Mouse (Mus musculus) testis, adult 2 months (tissue): Measurements from ENCODE around the gene Cdk10. TPM values are rescaled to one million over a fixed set of nuclear protein-coding genes. Genes with fewer than 3 reads are reported as not detected.
A peak's percentile ranks its signal among the peaks of the same experiment; 100 is the strongest.
"Not testable (repeated sequence)": the region's sequence is repeated elsewhere in the genome, so short reads cannot be mapped to it uniquely, and the experiment has no call there.

Source experiments
- H3K27ac ChIP-seq: fragments of 200-500 bp; 2 replicates; pipeline ENCODE4 v1.5.1; 2012; ENCODE audit warnings: low read depth, low read length; ENCODE audit not compliant: control insufficient read depth, insufficient read depth
- H3K27me3 ChIP-seq: fragments of 200-500 bp; 2 replicates; pipeline ENCODE4 v1.6.1; 2012; ENCODE audit warnings: mild to moderate bottlenecking, low read length, moderate library complexity; ENCODE audit not compliant: control insufficient read depth, insufficient read depth
- H3K36me3 ChIP-seq: fragments of 200-500 bp; 2 replicates; pipeline ENCODE4 v1.6.1; 2012; ENCODE audit warnings: mild to moderate bottlenecking, low read length; ENCODE audit not compliant: control insufficient read depth, insufficient read depth
- H3K4me1 ChIP-seq: fragments of 200-500 bp; 2 replicates; pipeline ENCODE4 v1.6.1; 2012; ENCODE audit warnings: low read length; ENCODE audit not compliant: control insufficient read depth, insufficient read depth
- H3K4me3 ChIP-seq: fragments of 200-500 bp; 2 replicates; pipeline ENCODE4 v1.5.1; 2012; ENCODE audit warnings: low read depth, mild to moderate bottlenecking, low read length, moderate library complexity, mixed read lengths; ENCODE audit not compliant: control insufficient read depth
- CTCF ChIP-seq: fragments of 200-500 bp; IDR thresholded peaks from 2 replicates; pipeline ENCODE4 v1.5.1; 2012; ENCODE audit warnings: low read depth, mild to moderate bottlenecking, inconsistent platforms, low read length, moderate library complexity; ENCODE audit not compliant: control insufficient read depth, insufficient read depth, insufficient replicate concordance
- POLR2A ChIP-seq: fragments of 200-500 bp; IDR thresholded peaks from 2 replicates; pipeline ENCODE4 v1.6.1; 2012; ENCODE audit warnings: low read depth, mild to moderate bottlenecking, inconsistent platforms, low read length, moderate library complexity; ENCODE audit not compliant: control insufficient read depth
- polyA plus RNA-seq: library from polyadenylated mRNA; depleted of rRNA; stranded (reverse); fragments of >200 nt; gene quantifications from 2 replicates; pipeline ENCODE4 v1.2.3, GENCODE M21; 2012

Gene Cdk10
- polyA plus RNA-seq, 1 experiment = 62.0 TPM

DNA sequence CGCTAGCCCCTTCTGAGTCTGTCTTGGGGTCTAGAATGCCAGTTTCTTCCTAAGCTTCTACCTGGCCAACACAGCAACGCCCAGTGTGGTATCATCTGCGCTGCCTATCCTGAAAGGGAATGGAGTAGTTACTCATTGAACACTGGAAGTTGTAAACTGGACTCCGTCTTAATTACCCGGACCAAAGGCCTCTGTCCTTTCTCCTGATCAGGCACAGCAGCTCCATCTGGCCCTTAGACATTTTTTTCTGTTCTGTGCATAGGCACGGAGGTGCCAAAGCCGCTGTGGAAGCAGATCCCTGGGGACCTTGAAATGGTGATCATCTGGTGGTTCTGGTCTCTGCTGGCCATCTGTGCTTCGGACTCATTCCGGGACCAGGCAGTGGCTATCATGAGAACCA lies 30.9 kb upstream of the Cdk10 start:
- no peaks in the 10 kb centered on the region for H3K4me1 ChIP-seq
- H3K27me3 ChIP-seq = no peaks in the 10 kb centered on the region
- H3K4me3 ChIP-seq = no peak overlapping the region
- H3K27ac ChIP-seq = no peak overlapping the region
- no peaks in the 10 kb centered on the region for H3K36me3 ChIP-seq
- TF ChIP-seq CTCF (no peak), POLR2A (no peak)

- not testable (repeated sequence) for H3K4me1 ChIP-seq, H3K4me3 ChIP-seq, H3K27ac ChIP-seq, H3K27me3 ChIP-seq, H3K36me3 ChIP-seq
These were observed 27.6 kb upstream of the Cdk10 start for GRCm38 (mm10) chr8:123197016-123197415.

DNA sequence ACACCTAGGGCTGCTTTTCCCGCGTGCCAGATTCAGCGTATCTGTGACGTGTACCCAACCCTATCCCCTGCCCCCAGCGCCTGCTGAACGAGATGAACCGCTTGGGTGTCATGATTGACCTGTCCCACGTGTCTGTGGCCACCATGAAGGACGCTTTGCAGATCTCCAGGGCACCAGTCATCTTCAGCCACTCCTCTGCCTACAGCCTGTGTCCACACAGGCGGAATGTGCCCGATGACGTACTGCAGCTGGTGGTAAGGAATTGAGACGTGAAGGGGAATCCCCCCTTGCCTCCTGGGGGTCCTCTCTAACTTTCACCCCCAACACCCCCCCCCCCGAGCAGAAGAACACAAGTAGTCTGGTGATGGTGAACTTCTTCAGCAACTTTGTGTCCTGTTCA lies 24.8 kb upstream of the Cdk10 start:
- Histone ChIP-seq H3K4me1 (no peaks in the 10 kb centered on the region), H3K27me3 (no peaks in the 10 kb centered on the region), H3K4me3 (no peak overlapping the region), H3K27ac (no peak overlapping the region), H3K36me3 (no peaks in the 10 kb centered on the region)
- TF ChIP-seq POLR2A (no peak), CTCF (no peak)

DNA sequence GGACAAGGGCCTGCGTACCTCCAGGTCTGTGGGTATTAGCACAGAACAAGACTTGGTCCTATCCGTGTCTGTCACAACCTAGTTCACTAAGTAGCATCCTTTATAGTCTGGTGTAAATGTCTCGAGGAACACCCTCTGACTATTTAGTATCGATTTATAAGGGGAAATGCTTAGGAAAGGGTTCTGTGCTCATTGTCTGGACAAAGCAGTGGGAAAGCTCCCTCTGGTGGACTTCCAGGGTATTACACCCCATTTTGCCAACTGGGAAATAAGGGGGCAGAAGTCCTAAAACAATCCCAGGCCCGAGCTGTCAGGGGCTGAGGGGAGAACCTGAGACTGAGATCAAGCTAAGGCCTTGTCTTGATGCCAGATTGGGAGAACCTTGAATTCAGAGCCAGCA lies 22.4 kb upstream of the Cdk10 start:
- H3K4me3 ChIP-seq = no peak overlapping the region
- H3K27me3 ChIP-seq = no peaks in the 10 kb centered on the region
- TF ChIP-seq POLR2A (no peak), CTCF (peak; percentile 58; the same call in 1 of the 2 replicates)
- H3K4me1 ChIP-seq = no peaks in the 10 kb centered on the region
- no peak overlapping the region for H3K27ac ChIP-seq
- 0 out of 2 replicates have a peak, but pooled peaks cover 2% of the 10 kb centered on the region for H3K36me3 ChIP-seq

- H3K27ac ChIP-seq = no peak overlapping the region
- H3K36me3 ChIP-seq = 0 out of 2 replicates have a peak, but pooled peaks cover 2% of the 10 kb centered on the region
- no peaks in the 10 kb centered on the region for H3K4me1 ChIP-seq
- H3K4me3 ChIP-seq = no peak overlapping the region
- TF ChIP-seq POLR2A (no peak), CTCF (no peak)
- no peaks in the 10 kb centered on the region for H3K27me3 ChIP-seq
These were observed 21.1 kb upstream of the Cdk10 start for GRCm38 (mm10) chr8:123203571-123203970.

DNA sequence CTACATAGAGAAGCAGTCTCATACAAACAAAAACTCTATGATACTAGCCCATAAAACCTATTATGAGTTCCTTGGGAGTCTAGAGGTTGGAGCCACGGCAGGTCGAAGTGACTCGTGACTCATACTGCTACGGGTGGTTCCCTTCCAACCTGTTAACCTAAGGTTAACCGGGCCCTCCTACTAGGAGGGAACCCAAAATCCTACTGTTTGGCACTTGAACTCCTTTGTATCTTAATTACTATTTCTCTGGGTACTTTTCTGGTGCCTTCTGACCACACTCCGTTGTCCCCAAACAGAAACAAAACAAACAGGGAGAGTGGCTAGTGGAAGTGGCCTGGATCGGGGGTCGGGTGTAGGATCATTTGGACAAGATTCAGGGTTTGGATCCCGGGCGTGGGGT lies 12.8 kb upstream of the Cdk10 start:
- H3K27me3 ChIP-seq = no peaks in the 10 kb centered on the region
- TF ChIP-seq CTCF = no peak
- no peak for TF ChIP-seq POLR2A
- peaks cover 3% of the 10 kb centered on the region for H3K4me1 ChIP-seq
- peak overlapping the region; percentile 69 for H3K27ac ChIP-seq
- H3K4me3 ChIP-seq = peak overlapping the region; percentile 91
- peaks cover 6% of the 10 kb centered on the region for H3K36me3 ChIP-seq

DNA sequence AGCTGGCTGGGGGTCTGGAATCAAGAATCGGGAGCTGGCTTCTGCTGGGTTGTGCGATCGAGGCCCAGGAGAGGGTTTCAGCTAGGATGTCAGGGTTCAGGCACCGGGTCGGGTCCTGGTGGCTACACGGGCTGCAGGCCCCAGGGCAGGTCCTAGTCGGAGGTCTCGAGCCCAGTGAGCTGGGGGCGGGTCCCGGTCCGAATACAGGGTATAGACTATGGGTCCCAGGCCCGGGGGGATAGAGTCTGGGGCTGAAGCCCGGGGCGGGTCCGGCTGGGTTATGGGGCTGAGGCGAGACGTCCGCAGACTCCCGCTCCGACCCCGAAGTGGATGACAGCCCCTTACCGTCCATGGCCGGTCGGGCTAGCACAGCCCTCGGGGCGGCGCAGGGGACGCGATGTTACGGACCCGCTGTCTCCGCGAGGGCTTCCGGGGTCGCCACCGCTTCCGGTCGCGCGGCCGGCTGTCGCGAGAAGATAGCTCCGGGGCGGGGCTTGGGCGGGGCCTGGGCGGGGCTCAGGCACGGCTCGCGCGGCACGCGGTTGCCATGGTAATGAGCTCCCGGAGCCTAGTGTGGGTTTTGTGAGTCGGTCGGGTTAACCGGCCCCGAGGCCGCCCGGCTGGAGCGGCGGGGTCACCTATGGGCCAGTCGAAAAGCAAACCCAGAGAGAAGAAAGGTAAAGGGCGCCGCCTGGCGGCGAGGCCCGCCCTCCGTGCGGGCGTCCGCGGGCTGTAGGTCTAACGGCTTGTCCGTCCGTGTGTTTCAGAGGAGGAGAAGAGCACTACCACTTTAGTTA lies 12.1 kb upstream of the Cdk10 start, which contains the start of the genes Chmp1a and Spata33:
Chmp1a (minus strand) TSS at position 443 of the 797 bp plus-strand sequence.
Spata33 (plus strand) TSS at position 512 of the 797 bp plus-strand sequence.
- Histone ChIP-seq H3K27me3 (no peaks in the 10 kb centered on the region), H3K4me3 (peak within 1 kb of the TSS; percentile 91), H3K27ac (peak within 1 kb of the TSS; percentile 92), H3K36me3 (peaks cover 4% of the 10 kb centered on the region), H3K4me1 (peaks cover 3% of the 10 kb centered on the region)
- TF ChIP-seq CTCF (peak; percentile 51), POLR2A (peak; percentile 81)

- TF ChIP-seq CTCF (no peak), POLR2A (no peak)
- H3K27me3 ChIP-seq = no peaks in the 10 kb centered on the region
- H3K36me3 ChIP-seq = peaks cover 4% of the 10 kb centered on the region
- peaks cover 3% of the 10 kb centered on the region for H3K4me1 ChIP-seq
- H3K4me3 ChIP-seq = peak overlapping the region; percentile 91
- peak overlapping the region; percentile 92 for H3K27ac ChIP-seq
These were observed 11.4 kb upstream of the Cdk10 start for GRCm38 (mm10) chr8:123213118-123213772.
